Mouse (Mus musculus): ENCODE data around the gene Tagln2.

GRCm38 (mm10) chr1:172475054-172475741, 24.6 kb upstream of the Tagln2 start, which contains the start of gene Slamf9:
- TF ChIP-seq POLR2A (IDR thresholded peaks at IDR 0.05; ENCODE audit: borderline replicate concordance, low read depth, low read length) (no peak), CTCF (IDR thresholded peaks at IDR 0.05; ENCODE audit: low read depth, low read length) (no peak)

Data from bone marrow macrophage, adult 2 months (primary cell).